Mouse (Mus musculus) kidney, postnatal 25 days (tissue): ENCODE measurements around the gene Dxo.
A peak's percentile ranks its signal among the peaks of the same experiment; 100 is the strongest.
"Not testable (repeated sequence)": the region's sequence is repeated elsewhere in the genome, so short reads cannot be mapped to it uniquely, and the experiment has no call there.

Source experiments
- DNase-seq, 2 experiments: peaks; one replicate each; pipeline ENCODE4 v3.0.0; 2021; ENCODE audit warnings: mixed read lengths in 2 of 2

Gene Dxo

GRCm38 (mm10) chr17:34836856-34837221 is at the start of gene Dxo, which contains the start of gene Stk19:
Gene Dxo (plus strand): TSS chr17:34837019.
Gene Stk19 (minus strand): TSS chr17:34836945.
- DNase-seq, result peak; percentile 97 to 98

- no peak for DNase-seq
These were observed 41.8 kb upstream of the Dxo start for GRCm38 (mm10) chr17:34795016-34795415.

- peak in 1 of 2 experiments; percentile 71 for DNase-seq
These were observed 41.2 kb upstream of the Dxo start for GRCm38 (mm10) chr17:34795633-34796032.

GRCm38 (mm10) chr17:34796311-34797140 is 40.3 kb upstream of the Dxo start:
- no peak for DNase-seq

- DNase-seq, result not testable (repeated sequence)
These were observed 39.4 kb upstream of the Dxo start for GRCm38 (mm10) chr17:34797211-34797995.

GRCm38 (mm10) chr17:34798071-34798470 is 38.7 kb upstream of the Dxo start:
- DNase-seq, result not testable (repeated sequence)

- no peak for DNase-seq
These were observed 37.8 kb upstream of the Dxo start for GRCm38 (mm10) chr17:34798866-34799530.

- DNase-seq, result no peak
These were observed 37.3 kb upstream of the Dxo start for GRCm38 (mm10) chr17:34799531-34799925.

- DNase-seq, result not testable (repeated sequence)
These were observed 36.0 kb upstream of the Dxo start for GRCm38 (mm10) chr17:34800781-34801305.

GRCm38 (mm10) chr17:34802756-34803155 is 34.1 kb upstream of the Dxo start:
- DNase-seq, result not testable (repeated sequence)

GRCm38 (mm10) chr17:34803367-34803766 is 33.5 kb upstream of the Dxo start:
- DNase-seq, result not testable (repeated sequence)

- not testable (repeated sequence) for DNase-seq
These were observed 32.5 kb upstream of the Dxo start, which contains the start of gene Cyp21a1 for GRCm38 (mm10) chr17:34804301-34804700. Gene Cyp21a1 (minus strand): TSS chr17:34804561.

- no peak for DNase-seq
These were observed 31.8 kb upstream of the Dxo start for GRCm38 (mm10) chr17:34804871-34805562.

- no peak for DNase-seq
These were observed 29.6 kb upstream of the Dxo start for GRCm38 (mm10) chr17:34807176-34807575.

GRCm38 (mm10) chr17:34808599-34809205 is 28.1 kb upstream of the Dxo start:
- no peak for DNase-seq

- DNase-seq, result not testable (repeated sequence)
These were observed 26.4 kb upstream of the Dxo start for GRCm38 (mm10) chr17:34810411-34810810.

- DNase-seq, result not testable (repeated sequence)
These were observed 26.0 kb upstream of the Dxo start for GRCm38 (mm10) chr17:34810811-34811210.

- DNase-seq, result no peak
These were observed 25.5 kb upstream of the Dxo start for GRCm38 (mm10) chr17:34811275-34811674.

- DNase-seq, result peak in 1 of 2 experiments; percentile 52
These were observed 23.1 kb upstream of the Dxo start for GRCm38 (mm10) chr17:34813747-34814146.

GRCm38 (mm10) chr17:34814818-34815370 is 21.9 kb upstream of the Dxo start:
- DNase-seq, result no peak

GRCm38 (mm10) chr17:34830776-34831175 is 6.0 kb upstream of the Dxo start:
- DNase-seq, result not testable (repeated sequence)
